Mouse (Mus musculus): ENCODE results near the gene Mrpl53. TPM values are rescaled to one million over a fixed set of nuclear protein-coding genes. Genes with fewer than 3 reads are reported as not detected.
"Not testable (repeated sequence)": the region's sequence is repeated elsewhere in the genome, so short reads cannot be mapped to it uniquely, and the experiment has no call there.

Gene Mrpl53
- total RNA-seq, 2 experiments from 2014 or later: 6.6 to 21.7 TPM

GRCm38 (mm10) chr6:83142211-83142731, 33.4 kb downstream of the Mrpl53 start:
- ATAC-seq (replicated peaks; ENCODE audit: low FRiP score, poor library complexity, severe bottlenecking): no peak

GRCm38 (mm10) chr6:83142886-83143285, 34.0 kb downstream of the Mrpl53 start:
- no peak for ATAC-seq (replicated peaks; ENCODE audit: low FRiP score, poor library complexity, severe bottlenecking)

- no peak for ATAC-seq (replicated peaks; ENCODE audit: low FRiP score, poor library complexity, severe bottlenecking)
Observed at GRCm38 (mm10) chr6:83145209-83145608, 36.4 kb downstream of the Mrpl53 start.

- no peak for ATAC-seq (replicated peaks; ENCODE audit: low FRiP score, poor library complexity, severe bottlenecking)
Observed at GRCm38 (mm10) chr6:83145805-83146204, 37.0 kb downstream of the Mrpl53 start.

- no peak for ATAC-seq (replicated peaks; ENCODE audit: low FRiP score, poor library complexity, severe bottlenecking)
Observed at GRCm38 (mm10) chr6:83147280-83147679, 38.4 kb downstream of the Mrpl53 start.

GRCm38 (mm10) chr6:83151721-83152120, 42.9 kb downstream of the Mrpl53 start:
- ATAC-seq (replicated peaks; ENCODE audit: low FRiP score, poor library complexity, severe bottlenecking): no peak

GRCm38 (mm10) chr6:83153038-83153437, 44.2 kb downstream of the Mrpl53 start:
- ATAC-seq (replicated peaks; ENCODE audit: low FRiP score, poor library complexity, severe bottlenecking): no peak

- ATAC-seq (replicated peaks; ENCODE audit: low FRiP score, poor library complexity, severe bottlenecking): no peak
Observed at GRCm38 (mm10) chr6:83153485-83153884, 44.6 kb downstream of the Mrpl53 start.

- ATAC-seq (replicated peaks; ENCODE audit: low FRiP score, poor library complexity, severe bottlenecking): no peak
Observed at GRCm38 (mm10) chr6:83155552-83156238, 46.9 kb downstream of the Mrpl53 start.

- no peak for ATAC-seq (replicated peaks; ENCODE audit: low FRiP score, poor library complexity, severe bottlenecking)
Observed at GRCm38 (mm10) chr6:83156259-83156684, 47.4 kb downstream of the Mrpl53 start, which contains the start of the genes Wdr54 and 1700003E16Rik. Wdr54 (minus strand) TSS chr6:83156397. 1700003E16Rik (plus strand) TSS chr6:83156404.

GRCm38 (mm10) chr6:83159456-83159855, 50.6 kb downstream of the Mrpl53 start:
- ATAC-seq (replicated peaks; ENCODE audit: low FRiP score, poor library complexity, severe bottlenecking): not testable (repeated sequence)

Other genes with a start within 250 kb of the Mrpl53 start
- gene Sema4f, start 169.3 kb upstream of the Mrpl53 start, total RNA-seq (2015; ENCODE audit: low replicate concordance): not detected in 2 replicates
- not detected in 2 replicates for gene Sema4f, start 169.3 kb upstream of the Mrpl53 start, total RNA-seq (2017; ENCODE audit: low replicate concordance)
- gene M1ap, start 162.1 kb upstream of the Mrpl53 start, total RNA-seq (2015; ENCODE audit: low replicate concordance): 2.7 and 25.6 TPM in 2 replicates
- gene M1ap, start 162.1 kb upstream of the Mrpl53 start, total RNA-seq (2017; ENCODE audit: low replicate concordance): 8.2 and 16.6 TPM in 2 replicates
- 11.3 and 19.4 TPM in 2 replicates for gene Dok1, start 75.6 kb upstream of the Mrpl53 start, total RNA-seq (2015; ENCODE audit: low replicate concordance)
- 23.9 and 24.7 TPM in 2 replicates for gene Dok1, start 75.6 kb upstream of the Mrpl53 start, total RNA-seq (2017; ENCODE audit: low replicate concordance)
- 1.5 and 2.9 TPM in 2 replicates for gene Loxl3, start 74.9 kb upstream of the Mrpl53 start, total RNA-seq (2015; ENCODE audit: low replicate concordance)
- 3.2 and 3.6 TPM in 2 replicates for gene Loxl3, start 74.9 kb upstream of the Mrpl53 start, total RNA-seq (2017; ENCODE audit: low replicate concordance)
- 197 and 242 TPM in 2 replicates for gene Aup1, start 54.5 kb upstream of the Mrpl53 start, total RNA-seq (2015; ENCODE audit: low replicate concordance)
- 212 and 218 TPM in 2 replicates for gene Aup1, start 54.5 kb upstream of the Mrpl53 start, total RNA-seq (2017; ENCODE audit: low replicate concordance)
- 69.4 and 97.8 TPM in 2 replicates for gene Htra2, start 53.8 kb upstream of the Mrpl53 start, total RNA-seq (2015; ENCODE audit: low replicate concordance)
- 41.9 and 57.7 TPM in 2 replicates for gene Htra2, start 53.8 kb upstream of the Mrpl53 start, total RNA-seq (2017; ENCODE audit: low replicate concordance)
- gene Dqx1, start 51.2 kb upstream of the Mrpl53 start, total RNA-seq (2015; ENCODE audit: low replicate concordance): 1.7 and 3.5 TPM in 2 replicates
- 4.2 and 6.7 TPM in 2 replicates for gene Dqx1, start 51.2 kb upstream of the Mrpl53 start, total RNA-seq (2017; ENCODE audit: low replicate concordance)
- not detected in 2 replicates for gene Tlx2, start 38.7 kb upstream of the Mrpl53 start, total RNA-seq (2015; ENCODE audit: low replicate concordance)
- gene Tlx2, start 38.7 kb upstream of the Mrpl53 start, total RNA-seq (2017; ENCODE audit: low replicate concordance): not detected in 2 replicates
- 19.8 and 29.7 TPM in 2 replicates for gene Pcgf1, start 31.2 kb upstream of the Mrpl53 start, total RNA-seq (2015; ENCODE audit: low replicate concordance)
- gene Pcgf1, start 31.2 kb upstream of the Mrpl53 start, total RNA-seq (2017; ENCODE audit: low replicate concordance): 11.0 and 18.1 TPM in 2 replicates
- not detected in 2 replicates for gene Lbx2, start 22.7 kb upstream of the Mrpl53 start, total RNA-seq (2015; ENCODE audit: low replicate concordance)
- gene Lbx2, start 22.7 kb upstream of the Mrpl53 start, total RNA-seq (2017; ENCODE audit: low replicate concordance): not detected in 2 replicates
- gene Ccdc142, start 7.4 kb upstream of the Mrpl53 start, total RNA-seq (2015; ENCODE audit: low replicate concordance): not detected in 2 replicates
- gene Ccdc142, start 7.4 kb upstream of the Mrpl53 start, total RNA-seq (2017; ENCODE audit: low replicate concordance): 0.98 TPM in 1 of 2 replicates, not detected in the other
- gene Gm42688, start 7.4 kb upstream of the Mrpl53 start, total RNA-seq (2015; ENCODE audit: low replicate concordance): 0.19 TPM in 1 of 2 replicates, not detected in the other
- gene Gm42688, start 7.4 kb upstream of the Mrpl53 start, total RNA-seq (2017; ENCODE audit: low replicate concordance): 0.94 TPM in 1 of 2 replicates, not detected in the other
- gene Mogs, start 6.5 kb downstream of the Mrpl53 start, total RNA-seq (2015; ENCODE audit: low replicate concordance): 5.8 and 11.3 TPM in 2 replicates
- gene Mogs, start 6.5 kb downstream of the Mrpl53 start, total RNA-seq (2017; ENCODE audit: low replicate concordance): 13.8 and 18.5 TPM in 2 replicates
- 7.1 and 18.8 TPM in 2 replicates for gene Wbp1, start 12.5 kb downstream of the Mrpl53 start, total RNA-seq (2015; ENCODE audit: low replicate concordance)
- gene Wbp1, start 12.5 kb downstream of the Mrpl53 start, total RNA-seq (2017; ENCODE audit: low replicate concordance): 18.3 and 42.2 TPM in 2 replicates
- 0.77 and 5.2 TPM in 2 replicates for gene Ino80b, start 16.4 kb downstream of the Mrpl53 start, total RNA-seq (2015; ENCODE audit: low replicate concordance)
- 19.2 and 25.0 TPM in 2 replicates for gene Ino80b, start 16.4 kb downstream of the Mrpl53 start, total RNA-seq (2017; ENCODE audit: low replicate concordance)
- 0.63 TPM in 1 of 2 replicates, not detected in the other for gene Rtkn, start 26.4 kb downstream of the Mrpl53 start, total RNA-seq (2015; ENCODE audit: low replicate concordance)
- gene Rtkn, start 26.4 kb downstream of the Mrpl53 start, total RNA-seq (2017; ENCODE audit: low replicate concordance): not detected in 2 replicates
- not detected in 2 replicates for gene Wdr54, start 47.4 kb downstream of the Mrpl53 start, total RNA-seq (2015; ENCODE audit: low replicate concordance)
- gene Wdr54, start 47.4 kb downstream of the Mrpl53 start, total RNA-seq (2017; ENCODE audit: low replicate concordance): 0.28 TPM in 1 of 2 replicates, not detected in the other
- gene 1700003E16Rik, start 47.4 kb downstream of the Mrpl53 start, total RNA-seq (2015; ENCODE audit: low replicate concordance): not detected in 2 replicates
- not detected in 2 replicates for gene 1700003E16Rik, start 47.4 kb downstream of the Mrpl53 start, total RNA-seq (2017; ENCODE audit: low replicate concordance)
- 21.7 and 21.9 TPM in 2 replicates for gene Dctn1, start 56.9 kb downstream of the Mrpl53 start, total RNA-seq (2015; ENCODE audit: low replicate concordance)
- 18.0 and 25.9 TPM in 2 replicates for gene Dctn1, start 56.9 kb downstream of the Mrpl53 start, total RNA-seq (2017; ENCODE audit: low replicate concordance)
- 1.0 and 1.2 TPM in 2 replicates for gene Slc4a5, start 110.8 kb downstream of the Mrpl53 start, total RNA-seq (2015; ENCODE audit: low replicate concordance)
- 0.28 and 0.43 TPM in 2 replicates for gene Slc4a5, start 110.8 kb downstream of the Mrpl53 start, total RNA-seq (2017; ENCODE audit: low replicate concordance)
- gene Mthfd2, start 216.9 kb downstream of the Mrpl53 start, total RNA-seq (2015; ENCODE audit: low replicate concordance): 13.8 and 21.1 TPM in 2 replicates
- 21.8 and 29.0 TPM in 2 replicates for gene Mthfd2, start 216.9 kb downstream of the Mrpl53 start, total RNA-seq (2017; ENCODE audit: low replicate concordance)
- gene Mob1a, start 217.0 kb downstream of the Mrpl53 start, total RNA-seq (2015; ENCODE audit: low replicate concordance): 51.6 and 54.6 TPM in 2 replicates
- 71.1 and 78.7 TPM in 2 replicates for gene Mob1a, start 217.0 kb downstream of the Mrpl53 start, total RNA-seq (2017; ENCODE audit: low replicate concordance)
- 99.1 and 113 TPM in 2 replicates for gene Bola3, start 240.1 kb downstream of the Mrpl53 start, total RNA-seq (2015; ENCODE audit: low replicate concordance)
- gene Bola3, start 240.1 kb downstream of the Mrpl53 start, total RNA-seq (2017; ENCODE audit: low replicate concordance): 93.6 and 115 TPM in 2 replicates